Mouse (Mus musculus): Measurements from ENCODE around the gene Hist1h4k.

- TF ChIP-seq CTCF (IDR thresholded peaks at IDR 0.05; ENCODE audit: low read depth) (no peak), EP300 (optimal IDR thresholded peaks at IDR 0.05) (no peak)
Measured at GRCm38 (mm10) chr13:21718381-21719080, 31.8 kb downstream of the Hist1h4k start.

All from stomach, postnatal 0 days (tissue).